Mouse (Mus musculus): ENCODE measurements around the gene Txnrd1.

- TF ChIP-seq CTCF (IDR thresholded peaks at IDR 0.05; ENCODE audit: borderline replicate concordance, insufficient read depth, low read depth, low read length) (no peak), POLR2A (IDR thresholded peaks at IDR 0.05; ENCODE audit: borderline replicate concordance, insufficient read depth, low read length) (no peak)
Observed at GRCm38 (mm10) chr10:82814096-82814970, 19.4 kb upstream of the Txnrd1 start.

All from cerebellum, adult 2 months (tissue).